Mouse (Mus musculus) spleen, adult 18-20 months (tissue): Measurements from ENCODE around the gene Fahd2a.
A peak's percentile ranks its signal among the peaks of the same experiment; 100 is the strongest.

Experiments
- DNase-seq, 2 experiments: peaks; one replicate each; pipeline ENCODE4 v3.0.0; 2022; ENCODE audit warnings: mixed read lengths in 2 of 2

Gene Fahd2a

GRCm38 (mm10) chr2:127444055-127444789 lies at the start of gene Fahd2a:
Fahd2a (minus strand) TSS chr2:127444565.
- DNase-seq, result peak; percentile 77 to 79

- peak in 1 of 2 experiments; percentile 42 for DNase-seq
These were observed 40.3 kb upstream of the Fahd2a start for GRCm38 (mm10) chr2:127484476-127485170.

- no peak for DNase-seq
These were observed 38.6 kb upstream of the Fahd2a start for GRCm38 (mm10) chr2:127483001-127483400.

- peak; percentile 18 to 25 for DNase-seq
These were observed 38.2 kb upstream of the Fahd2a start for GRCm38 (mm10) chr2:127482533-127482911.

GRCm38 (mm10) chr2:127481841-127482532 lies 37.6 kb upstream of the Fahd2a start:
- no peak for DNase-seq

- no peak for DNase-seq
These were observed 35.4 kb upstream of the Fahd2a start for GRCm38 (mm10) chr2:127479763-127480162.

GRCm38 (mm10) chr2:127479210-127479609 lies 34.8 kb upstream of the Fahd2a start:
- no peak for DNase-seq

GRCm38 (mm10) chr2:127472279-127472678 lies 27.9 kb upstream of the Fahd2a start:
- no peak for DNase-seq

GRCm38 (mm10) chr2:127471281-127471680 lies 26.9 kb upstream of the Fahd2a start:
- DNase-seq, result no peak

GRCm38 (mm10) chr2:127470661-127471060 lies 26.3 kb upstream of the Fahd2a start:
- no peak for DNase-seq

- no peak for DNase-seq
These were observed 25.8 kb upstream of the Fahd2a start for GRCm38 (mm10) chr2:127470183-127470582.

- peak in 1 of 2 experiments; percentile 28 for DNase-seq
These were observed 17.9 kb upstream of the Fahd2a start for GRCm38 (mm10) chr2:127462314-127462713.

GRCm38 (mm10) chr2:127461351-127461750 lies 17.0 kb upstream of the Fahd2a start:
- DNase-seq, result no peak

- no peak for DNase-seq
These were observed 15.0 kb upstream of the Fahd2a start for GRCm38 (mm10) chr2:127459341-127459740.

GRCm38 (mm10) chr2:127453764-127454163 lies 9.4 kb upstream of the Fahd2a start:
- peak; percentile 21 to 68 for DNase-seq

- DNase-seq, result no peak
These were observed 8.8 kb upstream of the Fahd2a start for GRCm38 (mm10) chr2:127453141-127453540.

- no peak for DNase-seq
These were observed 7.4 kb upstream of the Fahd2a start for GRCm38 (mm10) chr2:127451748-127452147.

- no peak for DNase-seq
These were observed 5.3 kb upstream of the Fahd2a start for GRCm38 (mm10) chr2:127449691-127450090.

- no peak for DNase-seq
These were observed 2.5 kb upstream of the Fahd2a start for GRCm38 (mm10) chr2:127446847-127447246.

GRCm38 (mm10) chr2:127437697-127438096 lies 6.7 kb downstream of the Fahd2a start:
- DNase-seq, result no peak

- DNase-seq, result no peak
These were observed 8.8 kb downstream of the Fahd2a start for GRCm38 (mm10) chr2:127435554-127435953.

- DNase-seq, result peak in 1 of 2 experiments; percentile 52
These were observed 9.2 kb downstream of the Fahd2a start for GRCm38 (mm10) chr2:127435135-127435534.

GRCm38 (mm10) chr2:127433487-127434295 lies 10.7 kb downstream of the Fahd2a start:
- no peak for DNase-seq
